Mouse (Mus musculus) megakaryocyte, embryonic 14.5 days (primary cell): ENCODE results near the gene AI593442. TPM values are rescaled to one million over a fixed set of nuclear protein-coding genes. Genes with fewer than 3 reads are reported as not detected.

Source experiments
- H3K27me3 ChIP-seq: replicated peaks from 2 replicates; pipeline ENCODE3; 2012; ENCODE audit warnings: inconsistent platforms
- H3K36me3 ChIP-seq: replicated peaks from 2 replicates; pipeline ENCODE3; 2012; ENCODE audit warnings: low read length, inconsistent platforms, mixed read lengths
- H3K4me1 ChIP-seq: 2 replicates; pipeline ENCODE4 v1.6.1; 2012; ENCODE audit warnings: inconsistent platforms
- H3K4me3 ChIP-seq: replicated peaks from 2 replicates; pipeline ENCODE3; 2012; ENCODE audit warnings: moderate library complexity, mild to moderate bottlenecking, inconsistent platforms
- H3K9me3 ChIP-seq: 2 replicates; pipeline ENCODE4 v1.6.1; 2012; ENCODE audit warnings: inconsistent platforms
- FLI1 ChIP-seq: IDR thresholded peaks from 2 replicates; pipeline ENCODE4 v1.6.1; 2012; ENCODE audit warnings: low read length, inconsistent platforms, mixed read lengths
- GATA1 ChIP-seq: IDR thresholded peaks from 3 replicates; pipeline ENCODE4 v1.6.1; 2012; ENCODE audit warnings: mixed read lengths, low read length, inconsistent platforms, borderline replicate concordance
- polyA plus RNA-seq: library from polyadenylated mRNA; stranded (reverse); fragments of >175 nt; gene quantifications from 2 replicates; pipeline ENCODE4 v1.2.3, GENCODE M21; 2012; ENCODE audit warnings: low replicate concordance; ENCODE audit not compliant: insufficient read depth

Gene AI593442
- polyA plus RNA-seq: 0.38 and 0.87 TPM in 2 replicates

- H3K4me1 ChIP-seq: peaks cover 37% of the 10 kb centered on the region
- H3K4me3 ChIP-seq: peak within 1 kb of the TSS; percentile 91
- H3K9me3 ChIP-seq: no peaks in the 10 kb centered on the region
- TF ChIP-seq GATA1: no peak
- no peak for TF ChIP-seq FLI1
- H3K27me3 ChIP-seq: peaks cover 62% of the 10 kb centered on the region
- no peaks in the 10 kb centered on the region for H3K36me3 ChIP-seq
Observed at GRCm38 (mm10) chr9:52679362-52679947, at the start of gene AI593442. TSS of gene AI593442 (minus strand) at chr9:52679780.

- H3K9me3 ChIP-seq: no peaks in the 10 kb centered on the region
- H3K36me3 ChIP-seq: no peaks in the 10 kb centered on the region
- no peaks in the 10 kb centered on the region for H3K4me1 ChIP-seq
- TF ChIP-seq GATA1: no peak
- no peak overlapping the region for H3K4me3 ChIP-seq
- no peaks in the 10 kb centered on the region for H3K27me3 ChIP-seq
Observed at GRCm38 (mm10) chr9:52728806-52729205, 49.2 kb upstream of the AI593442 start.

- no peaks in the 10 kb centered on the region for H3K9me3 ChIP-seq
- no peak overlapping the region for H3K4me3 ChIP-seq
- peaks cover 6% of the 10 kb centered on the region for H3K27me3 ChIP-seq
- H3K4me1 ChIP-seq: no peaks in the 10 kb centered on the region
- H3K36me3 ChIP-seq: no peaks in the 10 kb centered on the region
- TF ChIP-seq GATA1: no peak
- TF ChIP-seq FLI1: no peak
Observed at GRCm38 (mm10) chr9:52722626-52723025, 43.0 kb upstream of the AI593442 start.

GRCm38 (mm10) chr9:52719562-52719961, 40.0 kb upstream of the AI593442 start:
- TF ChIP-seq GATA1: no peak
- no peak overlapping the region for H3K4me3 ChIP-seq
- H3K27me3 ChIP-seq: peaks cover 6% of the 10 kb centered on the region
- H3K9me3 ChIP-seq: peaks cover 3% of the 10 kb centered on the region; the same call in 1 of the 2 replicates
- H3K4me1 ChIP-seq: no peaks in the 10 kb centered on the region
- H3K36me3 ChIP-seq: no peaks in the 10 kb centered on the region

GRCm38 (mm10) chr9:52680036-52680435, 456 bp upstream of the AI593442 start:
- no peak for TF ChIP-seq FLI1
- no peak for TF ChIP-seq GATA1
- Histone ChIP-seq H3K4me1 (peaks cover 37% of the 10 kb centered on the region), H3K36me3 (no peaks in the 10 kb centered on the region), H3K9me3 (no peaks in the 10 kb centered on the region), H3K27me3 (peaks cover 62% of the 10 kb centered on the region), H3K4me3 (peak overlapping the region; percentile 91)

- peak overlapping the region; percentile 91 for H3K4me3 ChIP-seq
- no peaks in the 10 kb centered on the region for H3K9me3 ChIP-seq
- H3K36me3 ChIP-seq: no peaks in the 10 kb centered on the region
- peaks cover 37% of the 10 kb centered on the region for H3K4me1 ChIP-seq
- TF ChIP-seq FLI1 (no peak), GATA1 (no peak)
- peaks cover 62% of the 10 kb centered on the region for H3K27me3 ChIP-seq
Observed at GRCm38 (mm10) chr9:52678839-52679215, 753 bp downstream of the AI593442 start.

- TF ChIP-seq GATA1: no peak
- TF ChIP-seq FLI1: no peak
- Histone ChIP-seq H3K36me3 (no peaks in the 10 kb centered on the region), H3K27me3 (peaks cover 60% of the 10 kb centered on the region), H3K9me3 (no peaks in the 10 kb centered on the region), H3K4me3 (peak overlapping the region; percentile 91), H3K4me1 (peaks cover 37% of the 10 kb centered on the region)
Observed at GRCm38 (mm10) chr9:52678179-52678838, 1.3 kb downstream of the AI593442 start.

GRCm38 (mm10) chr9:52676587-52676986, 3.0 kb downstream of the AI593442 start:
- peaks cover 37% of the 10 kb centered on the region for H3K4me1 ChIP-seq
- H3K9me3 ChIP-seq: no peaks in the 10 kb centered on the region
- no peaks in the 10 kb centered on the region for H3K36me3 ChIP-seq
- TF ChIP-seq FLI1 (no peak), GATA1 (no peak)
- H3K27me3 ChIP-seq: peaks cover 51% of the 10 kb centered on the region
- H3K4me3 ChIP-seq: peak overlapping the region; percentile 91

GRCm38 (mm10) chr9:52675937-52676336, 3.6 kb downstream of the AI593442 start:
- Histone ChIP-seq H3K4me1 (peaks cover 33% of the 10 kb centered on the region), H3K36me3 (no peaks in the 10 kb centered on the region), H3K9me3 (no peaks in the 10 kb centered on the region), H3K4me3 (no peak overlapping the region), H3K27me3 (peaks cover 45% of the 10 kb centered on the region)
- TF ChIP-seq GATA1: no peak
- no peak for TF ChIP-seq FLI1

- Histone ChIP-seq H3K4me3 (no peak overlapping the region), H3K27me3 (no peaks in the 10 kb centered on the region), H3K9me3 (peaks cover 9% of the 10 kb centered on the region), H3K36me3 (peaks cover 6% of the 10 kb centered on the region), H3K4me1 (peaks cover 41% of the 10 kb centered on the region)
- TF ChIP-seq FLI1 (no peak), GATA1 (no peak)
Observed at GRCm38 (mm10) chr9:52661422-52661821, 18.2 kb downstream of the AI593442 start.

- Histone ChIP-seq H3K4me1 (peaks cover 18% of the 10 kb centered on the region), H3K9me3 (no peaks in the 10 kb centered on the region), H3K27me3 (no peaks in the 10 kb centered on the region), H3K4me3 (no peak overlapping the region), H3K36me3 (no peaks in the 10 kb centered on the region)
- TF ChIP-seq FLI1: no peak
- TF ChIP-seq GATA1: no peak
Observed at GRCm38 (mm10) chr9:52650341-52650951, 29.1 kb downstream of the AI593442 start.
